Mouse (Mus musculus) myocyte (in vitro differentiated cells): Measurements from ENCODE around the gene Mad1l1.

Experiments used
- CEBPB ChIP-seq: IDR thresholded peaks from 2 replicates; pipeline ENCODE4 v1.6.1; 2011; ENCODE audit warnings: mild to moderate bottlenecking, moderate library complexity; ENCODE audit not compliant: poor library complexity, insufficient read depth, severe bottlenecking
- E2F4 ChIP-seq: IDR thresholded peaks from one replicate; pipeline ENCODE4 v1.6.1; 2011; ENCODE audit warnings: mild to moderate bottlenecking, control low read depth, moderate library complexity; ENCODE audit not compliant: insufficient read depth
- MAX ChIP-seq: IDR thresholded peaks from one replicate; pipeline ENCODE4 v1.6.1; 2011; ENCODE audit warnings: low read depth, mild to moderate bottlenecking, control low read depth
- MYOD1 ChIP-seq, 3 experiments: IDR thresholded peaks; one replicate each; pipeline ENCODE4 v1.6.1; 2011; ENCODE audit warnings: control low read depth in 2 of 3, low read depth in 2 of 3, mild to moderate bottlenecking in 2 of 3, moderate library complexity in 1 of 3; ENCODE audit not compliant: insufficient read length in 2 of 3, control insufficient read depth in 1 of 3
- MYOG ChIP-seq, 3 experiments: IDR thresholded peaks; one replicate each; pipeline ENCODE4 v1.6.1; 2011; ENCODE audit warnings: control low read depth in 2 of 3, low read depth in 2 of 3, mild to moderate bottlenecking in 2 of 3; ENCODE audit not compliant: insufficient read length in 2 of 3, control insufficient read depth in 1 of 3, insufficient read depth in 1 of 3
- POLR2A ChIP-seq: IDR thresholded peaks from one replicate; pipeline ENCODE4 v1.6.1; 2011; ENCODE audit warnings: low read depth, mild to moderate bottlenecking, control low read depth, moderate library complexity; ENCODE audit not compliant: insufficient read length
- POLR2AphosphoS2 ChIP-seq: IDR thresholded peaks from one replicate; pipeline ENCODE4 v1.6.1; 2011; ENCODE audit warnings: low read depth, control low read depth; ENCODE audit not compliant: insufficient read length
- REST ChIP-seq: IDR thresholded peaks from one replicate; pipeline ENCODE4 v1.6.1; 2011; ENCODE audit warnings: mild to moderate bottlenecking, control low read depth, moderate library complexity; ENCODE audit not compliant: insufficient read depth, insufficient read length
- SRF ChIP-seq: IDR thresholded peaks from one replicate; pipeline ENCODE4 v1.6.1; 2011; ENCODE audit warnings: low read depth; ENCODE audit not compliant: control insufficient read depth, insufficient read length
- TCF12 ChIP-seq: IDR thresholded peaks from one replicate; pipeline ENCODE4 v1.6.1; 2011; ENCODE audit warnings: mild to moderate bottlenecking, control low read depth; ENCODE audit not compliant: poor library complexity, insufficient read depth, severe bottlenecking
- TCF3 ChIP-seq: IDR thresholded peaks from one replicate; pipeline ENCODE4 v1.6.1; 2011; ENCODE audit warnings: low read depth, control low read depth; ENCODE audit not compliant: insufficient read length
- USF1 ChIP-seq: IDR thresholded peaks from one replicate; pipeline ENCODE4 v1.6.1; 2011; ENCODE audit warnings: low read depth, mild to moderate bottlenecking, control low read depth, moderate library complexity

DNA sequence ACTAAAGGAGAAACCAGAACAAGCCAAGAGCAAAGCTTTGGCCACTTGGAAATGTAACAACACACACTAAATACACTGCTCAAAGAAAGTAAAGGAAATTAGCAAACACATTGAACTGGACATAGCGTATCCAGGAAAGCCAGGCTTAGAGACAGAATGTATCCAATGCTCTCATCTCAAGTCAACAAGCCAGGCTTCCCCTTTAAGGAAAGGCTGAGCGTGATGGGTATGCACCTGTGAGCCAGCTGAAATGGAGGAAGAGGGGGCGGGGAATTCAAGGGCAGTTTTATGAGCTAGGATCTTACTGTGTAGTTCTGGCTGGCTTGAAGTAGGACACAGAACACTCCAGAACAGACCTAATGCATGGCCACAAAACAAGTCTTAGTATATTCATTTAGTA lies 215.3 kb downstream of the Mad1l1 start:
- TF ChIP-seq POLR2A: no peak
- no peak for TF ChIP-seq POLR2AphosphoS2
- no peak for TF ChIP-seq MYOG (IDR thresholded peaks at IDR 0.05; ENCODE audit: control insufficient read depth in 1 of 3, insufficient read depth in 1 of 3, insufficient read length in 2 of 3, low read depth in 2 of 3)
- no peak for TF ChIP-seq CEBPB
- TF ChIP-seq MAX: no peak
- TF ChIP-seq E2F4: no peak
- TF ChIP-seq REST: no peak
- TF ChIP-seq MYOD1 (IDR thresholded peaks at IDR 0.05; ENCODE audit: control insufficient read depth in 1 of 3, insufficient read length in 2 of 3, low read depth in 2 of 3): no peak
- no peak for TF ChIP-seq TCF3
- TF ChIP-seq SRF: no peak
- no peak for TF ChIP-seq USF1
- TF ChIP-seq TCF12: no peak
